Mouse (Mus musculus) thymus, postnatal 14 days (tissue): ENCODE data around the gene Gm45234.

Source experiments
- DNase-seq: peaks from one replicate; pipeline ENCODE4 v3.0.0; 2021

Gm45234 gene

DNA sequence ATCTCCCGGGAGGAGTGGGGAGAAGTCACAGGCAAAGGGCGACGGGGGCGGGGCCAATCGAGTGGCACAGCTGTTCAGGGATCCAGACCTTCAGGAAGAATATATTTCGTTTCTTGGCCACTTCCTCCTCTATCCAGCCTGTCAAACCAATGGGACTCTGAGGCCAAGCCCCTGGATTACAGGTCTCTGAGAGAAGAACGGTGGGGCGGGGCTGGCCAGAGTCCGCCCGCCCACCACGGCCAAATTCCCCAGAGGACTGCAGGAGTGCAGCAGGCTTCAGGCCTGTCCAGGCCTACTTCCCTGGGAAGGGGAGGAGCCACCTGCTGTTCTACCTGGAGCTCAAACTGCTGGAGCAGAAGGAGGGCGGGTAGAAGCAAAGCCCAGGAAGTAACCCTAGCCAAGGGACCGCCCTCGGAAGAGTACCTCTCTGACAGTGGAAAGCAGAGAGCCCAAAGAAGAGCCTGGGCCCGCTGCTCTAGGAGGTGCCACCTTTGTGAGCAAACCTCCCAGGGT, 17.3 kb downstream of the Gm45234 start, which contains the start of gene Ptpn6:
Gene Ptpn6, minus strand, starts transcription at position 204 of the 513 bp plus-strand sequence.
- DNase-seq = peak; percentile 56

DNA sequence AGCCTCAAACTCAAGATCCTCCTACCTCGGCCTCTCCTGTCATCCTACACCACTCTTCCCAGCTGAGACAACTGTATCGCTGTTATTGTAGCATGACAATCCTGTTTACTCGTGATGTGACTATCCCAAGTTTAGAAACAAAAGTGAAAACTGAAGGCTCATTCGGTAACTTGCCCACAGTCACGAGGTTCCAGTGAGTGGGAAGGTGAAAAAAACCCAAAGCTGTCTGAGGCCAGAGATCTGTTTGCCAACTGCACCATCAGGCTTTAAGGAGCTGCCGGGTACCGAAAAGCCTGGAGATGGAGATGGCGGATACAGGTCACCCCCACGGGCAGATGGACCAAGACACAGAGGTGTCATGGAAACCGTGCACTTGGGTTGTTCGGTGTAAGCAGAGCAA, 18.8 kb downstream of the Gm45234 start:
- no peak for DNase-seq

DNA sequence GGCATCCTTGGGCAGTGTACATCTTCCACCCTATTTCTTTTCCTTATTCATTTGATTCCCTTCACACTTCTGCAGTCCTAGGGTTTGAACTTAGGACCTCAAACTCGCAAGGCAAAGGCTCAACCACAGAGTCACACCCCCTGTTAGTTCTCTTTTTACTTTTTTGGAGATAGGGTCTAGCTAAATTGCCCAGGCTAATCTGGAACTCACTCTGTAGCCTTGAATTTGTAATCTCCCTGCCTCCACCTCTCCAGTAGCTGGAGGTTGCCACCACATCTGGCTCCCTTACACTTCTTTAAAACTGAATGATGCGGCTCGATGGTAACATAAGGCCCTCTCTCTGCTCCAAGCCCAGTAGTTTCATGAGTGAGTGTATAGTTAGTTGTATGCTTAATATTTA, 21.4 kb downstream of the Gm45234 start:
- DNase-seq = no peak

DNA sequence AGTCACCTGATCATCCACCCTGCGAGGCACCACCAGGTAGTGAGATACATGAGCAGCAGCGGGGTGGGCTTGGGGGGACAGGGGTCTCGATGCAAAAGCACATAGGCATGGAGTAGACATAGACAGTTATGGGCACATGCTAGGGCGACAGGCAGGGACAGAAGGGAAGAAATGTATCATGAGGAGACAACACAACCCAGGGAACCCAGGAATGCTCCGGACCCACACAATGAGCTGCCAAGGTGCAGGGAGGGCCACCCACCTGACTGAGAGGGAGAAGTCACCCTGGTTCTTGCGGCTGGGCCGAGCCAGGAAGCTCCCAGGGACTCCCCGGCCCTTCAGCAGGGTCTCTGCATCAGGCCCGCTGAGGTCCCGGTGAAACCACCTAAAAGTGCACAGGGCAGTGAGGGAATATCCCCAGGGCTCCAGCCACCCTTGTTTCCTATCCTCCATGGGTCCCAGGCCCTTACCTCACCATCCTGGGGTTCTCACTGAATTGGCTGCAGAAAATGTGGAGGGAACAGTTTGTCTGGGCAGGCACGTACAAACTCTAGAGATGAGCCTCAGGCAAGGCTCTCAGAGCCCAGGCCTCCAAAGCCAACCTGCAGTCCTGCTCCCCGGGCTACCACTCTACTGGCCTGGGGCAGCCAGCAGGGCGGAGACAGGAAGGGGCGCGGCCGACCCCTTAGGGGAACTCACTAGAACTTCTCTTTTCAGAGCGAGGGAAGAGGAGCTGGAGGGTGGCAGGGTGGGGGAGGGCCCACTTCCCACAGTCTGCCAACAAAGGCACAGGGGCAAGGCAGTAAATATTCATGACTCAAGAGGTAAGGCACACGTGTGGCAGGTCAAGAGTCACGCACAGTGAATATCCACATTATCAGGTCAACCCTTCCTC, 23.1 kb downstream of the Gm45234 start:
- peak; percentile 90 for DNase-seq

DNA sequence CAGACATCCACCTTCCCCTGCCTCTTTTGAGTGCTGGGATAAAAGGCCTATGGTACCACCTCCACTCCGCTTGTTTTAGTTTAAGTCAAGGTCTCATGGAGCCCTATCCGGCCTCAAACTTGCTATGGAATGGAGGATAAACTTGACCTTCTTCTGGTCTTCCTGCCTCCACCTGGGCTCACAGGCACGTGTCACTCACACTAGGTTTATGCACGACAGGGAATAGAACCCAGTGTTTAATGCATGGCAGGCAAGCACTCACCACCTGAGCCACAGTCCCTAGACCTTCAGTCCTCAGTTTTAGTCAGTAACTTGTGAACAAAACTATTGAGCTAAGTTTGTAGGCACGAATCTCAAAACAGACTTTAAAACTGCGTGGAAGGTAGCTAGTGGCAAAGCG, 24.8 kb downstream of the Gm45234 start:
- peak; percentile 13 for DNase-seq

DNA sequence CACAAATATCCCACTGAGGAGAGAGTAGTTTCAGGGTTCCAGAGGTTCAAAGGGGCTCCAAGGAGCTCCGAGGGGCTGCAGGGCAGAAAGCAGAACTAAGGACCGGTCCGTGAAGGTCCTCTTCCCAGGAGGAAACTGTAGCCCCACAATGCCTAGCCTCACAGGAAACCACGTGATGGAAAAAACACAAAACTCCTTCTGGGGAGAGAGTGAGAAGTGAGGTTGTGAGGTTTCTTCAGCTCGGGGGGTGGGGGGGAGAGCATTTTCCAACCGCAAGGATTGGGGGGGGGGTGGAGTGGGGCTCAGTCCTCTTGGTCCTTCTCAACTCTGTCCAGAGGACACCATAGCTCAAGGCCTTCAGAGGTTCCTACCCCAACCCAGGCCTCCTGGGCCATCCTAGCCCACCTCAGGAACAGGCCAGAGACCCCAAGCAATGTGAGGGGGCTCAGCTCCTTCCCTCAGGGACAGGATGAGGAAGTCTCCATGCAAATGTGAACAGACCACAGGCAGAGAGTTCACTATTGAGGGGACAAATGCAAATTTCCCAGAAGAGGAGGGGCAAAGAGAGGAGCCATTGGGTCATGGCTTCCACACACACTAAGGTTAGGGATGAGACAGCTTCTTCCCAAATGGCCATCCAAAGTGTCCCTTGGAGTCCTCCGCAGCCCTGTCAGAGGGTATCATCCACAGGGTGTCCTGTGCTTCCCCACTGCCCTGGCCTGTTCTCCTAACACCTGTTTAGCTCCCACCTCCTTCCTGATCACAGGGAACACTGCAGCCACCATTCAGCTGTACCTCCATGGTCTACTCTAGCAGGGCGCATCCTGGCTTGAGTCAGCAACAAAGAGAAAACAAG, 25.7 kb downstream of the Gm45234 start:
- peak; percentile 62 for DNase-seq

DNA sequence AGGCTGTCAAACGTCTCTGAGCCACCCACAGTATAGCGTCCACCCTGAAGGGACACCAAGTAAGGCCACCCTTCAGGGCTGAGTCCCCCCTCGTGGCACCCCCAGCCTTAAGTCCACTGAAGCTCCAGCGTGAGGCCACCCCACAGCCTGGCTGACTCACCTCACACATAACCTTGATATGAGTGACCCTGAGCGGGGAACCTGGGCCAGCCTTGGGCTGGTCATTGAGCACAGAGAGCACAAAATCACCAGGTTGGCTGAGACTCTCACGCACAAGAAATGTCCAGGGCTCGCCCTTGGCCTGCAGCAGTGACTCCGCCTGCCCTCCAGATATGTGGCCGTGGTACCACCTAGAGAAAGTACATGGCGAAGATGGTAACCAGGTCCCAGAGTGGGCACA, 27.2 kb downstream of the Gm45234 start:
- DNase-seq = no peak

DNA sequence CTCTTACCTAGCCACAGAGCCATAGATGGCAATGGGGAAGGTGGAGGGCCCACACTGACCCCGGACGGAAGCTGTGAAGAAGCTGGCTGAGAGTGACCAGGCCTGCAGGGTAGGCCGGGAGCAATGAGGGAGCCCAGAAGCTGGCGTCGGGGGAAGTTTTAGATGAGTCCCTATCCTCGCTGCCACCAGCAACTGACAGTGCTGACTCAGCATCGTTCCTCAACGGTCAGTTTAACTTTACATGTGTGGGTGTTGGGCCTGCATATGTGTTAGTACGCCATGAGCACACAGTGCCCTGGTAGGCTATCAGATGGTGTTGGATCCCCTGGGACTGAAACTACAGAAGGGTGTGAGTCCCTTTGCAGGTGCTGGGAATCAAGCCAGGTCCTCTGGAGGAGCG, 31.3 kb downstream of the Gm45234 start:
- DNase-seq = no peak

DNA sequence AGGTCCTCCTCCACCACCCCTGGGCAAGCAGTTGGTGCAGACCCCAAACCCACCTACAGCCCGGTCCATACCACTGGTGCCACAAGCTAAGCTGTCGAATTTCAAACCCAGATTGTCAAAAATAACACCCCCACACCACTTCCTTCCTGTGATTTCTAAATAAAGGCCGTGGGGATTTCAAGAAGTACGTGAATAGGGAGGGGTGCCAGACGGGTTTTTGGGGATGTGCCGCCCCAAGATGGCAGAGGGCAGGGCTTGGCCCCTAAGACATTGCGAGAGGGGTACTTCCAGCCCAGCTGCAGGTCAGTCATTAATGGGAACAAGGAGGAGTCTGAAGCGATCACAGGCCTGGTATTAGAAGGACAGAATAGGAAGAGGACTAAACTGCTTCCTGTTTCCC, 32.3 kb downstream of the Gm45234 start:
- DNase-seq = peak; percentile 32

DNA sequence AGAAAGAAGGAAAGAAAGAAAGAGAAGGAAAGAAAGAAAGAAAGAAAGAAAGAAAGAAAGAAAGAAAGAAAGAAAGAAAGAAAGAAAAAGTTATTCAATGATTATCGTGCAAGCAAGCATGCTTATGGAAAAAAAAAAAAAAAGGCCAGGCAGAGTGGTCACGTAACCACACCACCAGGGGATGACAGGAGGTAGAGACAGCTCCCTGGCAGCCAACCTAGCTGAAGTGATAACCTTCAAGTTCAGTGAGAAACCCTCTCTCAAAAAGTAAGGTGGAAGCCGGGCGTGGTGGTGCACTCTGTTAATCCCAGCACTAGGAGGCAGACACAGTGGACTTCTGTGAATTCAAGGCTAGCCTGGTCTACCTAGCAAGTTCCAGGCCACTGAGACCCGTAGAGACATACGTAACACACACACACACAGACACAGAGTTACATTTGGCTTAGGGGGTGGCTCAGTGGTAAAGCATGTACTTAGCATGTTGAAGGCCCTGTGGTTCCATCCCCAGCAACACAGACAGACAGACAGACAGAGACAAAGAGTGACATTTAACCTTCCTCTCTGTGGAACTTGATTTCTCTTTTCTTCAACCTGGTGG, 32.8 kb downstream of the Gm45234 start:
- DNase-seq = no peak

DNA sequence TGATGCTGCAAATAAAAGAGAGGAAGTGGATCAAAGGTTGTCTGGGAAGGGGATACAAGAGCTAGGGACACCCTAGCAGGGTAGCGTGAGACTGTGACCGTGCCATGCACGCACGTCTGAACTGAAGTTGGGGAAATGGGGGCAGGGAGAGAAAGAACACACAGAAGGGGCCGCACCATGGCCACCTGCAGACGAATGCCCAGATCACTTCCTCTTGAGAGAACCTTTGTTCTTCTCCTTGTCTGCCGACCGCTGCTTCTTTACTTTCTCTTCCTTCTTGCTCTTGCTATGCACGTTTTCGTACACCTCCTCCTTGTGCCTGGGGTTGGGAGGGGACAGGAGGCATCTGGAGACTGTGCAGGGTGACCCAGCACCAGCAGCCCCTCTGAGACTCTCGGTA, 34.9 kb downstream of the Gm45234 start:
- DNase-seq = peak; percentile 65

DNA sequence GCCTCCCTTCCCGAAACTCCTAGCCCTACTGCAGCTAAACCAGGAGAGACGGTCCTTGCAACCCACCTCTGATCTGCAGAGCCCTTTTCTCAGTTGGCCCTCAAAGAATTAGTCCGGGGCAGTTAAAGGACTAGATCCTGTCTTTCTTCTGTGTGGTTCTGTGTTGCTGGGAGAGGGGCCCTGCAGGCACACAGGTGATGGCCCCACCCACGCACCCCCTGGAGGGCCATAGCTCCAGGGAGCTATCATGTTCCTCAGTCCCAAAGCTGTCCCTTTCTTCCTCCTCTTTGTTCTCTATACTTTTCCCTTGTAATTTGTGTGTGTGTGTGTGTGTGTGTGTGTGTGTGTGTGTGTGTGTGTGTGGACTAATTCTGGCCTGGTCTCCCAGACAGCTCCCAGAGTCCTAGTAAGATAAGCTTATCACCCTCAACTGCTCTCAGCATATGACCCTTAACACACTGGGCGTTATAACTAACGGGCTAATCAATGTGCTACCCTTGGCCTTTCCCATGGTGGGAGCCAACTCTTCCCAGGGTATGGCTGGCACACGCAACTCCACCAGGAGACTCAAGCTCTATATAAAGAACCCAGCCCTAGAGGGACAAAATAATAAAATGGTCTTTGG, 36.4 kb downstream of the Gm45234 start:
- no peak for DNase-seq

DNA sequence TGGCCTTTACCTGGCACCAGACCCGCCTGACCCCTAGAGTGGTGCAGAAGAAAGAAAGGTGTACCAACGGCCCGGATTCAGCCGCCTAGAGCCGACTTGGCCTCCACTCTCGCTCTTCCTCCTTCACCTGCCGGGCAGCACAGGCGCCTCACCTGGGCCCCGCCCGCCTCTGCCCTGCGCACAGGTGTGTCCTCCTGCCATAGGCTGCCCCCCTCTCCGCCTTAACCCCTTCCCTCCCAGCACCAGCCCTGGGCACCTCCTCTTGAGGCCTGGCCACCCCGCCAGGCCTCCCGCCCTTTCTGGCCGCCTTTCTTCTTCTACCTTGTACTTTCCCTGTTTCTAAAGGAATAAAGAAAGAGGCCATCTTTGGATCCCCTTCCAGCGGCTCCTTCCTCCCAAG, 37.1 kb downstream of the Gm45234 start:
- DNase-seq = no peak

DNA sequence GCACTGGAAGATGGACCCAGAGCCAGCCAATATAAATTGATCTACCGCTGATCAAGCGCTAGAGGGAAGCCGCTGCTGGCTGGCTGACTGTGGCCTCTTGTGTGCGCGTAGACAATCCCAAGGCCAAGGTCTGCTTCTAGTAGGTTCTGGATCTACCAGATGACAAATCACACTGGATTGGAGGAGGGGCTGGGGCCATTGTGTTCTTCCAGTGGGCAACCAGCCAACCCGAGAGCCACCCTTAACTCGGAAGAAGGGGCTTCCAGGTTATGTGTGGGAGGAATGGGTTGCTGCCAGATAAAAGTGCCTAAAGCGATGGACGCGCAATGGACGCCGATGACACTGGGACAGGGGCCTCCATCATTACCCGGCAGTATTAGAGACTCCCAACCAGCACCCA, 37.9 kb downstream of the Gm45234 start:
- DNase-seq = no peak

DNA sequence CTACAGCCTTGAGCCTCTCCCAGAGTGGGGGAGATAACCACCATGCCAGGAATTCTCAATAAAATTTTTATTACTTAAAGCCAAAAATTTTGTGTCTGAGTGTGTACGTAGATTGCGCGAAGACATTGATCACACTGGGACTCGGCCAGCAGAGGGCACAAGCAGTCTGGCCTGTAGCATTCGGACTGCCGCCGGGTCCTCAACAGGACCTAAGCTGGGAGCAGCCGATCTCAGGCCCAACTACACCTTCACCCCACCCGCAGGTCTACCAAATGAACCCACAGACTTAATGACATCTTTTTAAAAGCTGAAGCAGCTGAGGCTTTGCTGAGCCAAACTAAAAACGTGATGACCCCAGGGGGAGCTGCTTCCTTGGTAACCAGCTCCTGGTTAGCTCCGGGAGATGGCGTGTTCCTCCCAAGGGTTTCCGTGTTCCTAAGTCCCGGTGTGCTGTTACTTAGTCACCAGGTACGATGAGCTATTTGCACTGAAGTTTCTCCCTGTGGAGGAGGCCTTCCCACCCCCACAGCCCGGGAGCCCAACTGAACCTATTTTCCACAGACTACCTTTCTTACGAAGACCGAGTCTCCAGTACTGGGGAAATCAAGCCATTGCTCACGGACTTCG, 38.8 kb downstream of the Gm45234 start:
- peak; percentile 69 for DNase-seq

DNA sequence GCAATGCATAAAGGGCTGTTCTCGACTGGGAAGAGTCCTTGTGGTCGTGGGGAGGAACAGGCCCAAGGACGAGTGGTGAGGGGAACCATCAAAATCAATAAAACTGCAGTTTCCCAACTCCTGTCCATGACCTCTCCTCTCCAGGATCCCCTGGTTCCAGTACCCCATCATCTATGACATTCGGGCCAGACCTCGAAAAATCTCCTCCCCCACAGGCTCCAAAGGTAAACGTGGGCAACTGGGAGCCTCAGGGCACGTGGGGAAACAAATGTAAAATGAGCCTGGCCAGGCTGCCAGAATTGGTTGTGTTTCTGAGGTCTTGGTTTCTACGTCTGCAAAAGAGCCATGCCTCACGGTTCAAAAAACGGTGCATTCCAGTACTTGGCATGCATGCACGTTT, 42.9 kb downstream of the Gm45234 start:
- no peak for DNase-seq

DNA sequence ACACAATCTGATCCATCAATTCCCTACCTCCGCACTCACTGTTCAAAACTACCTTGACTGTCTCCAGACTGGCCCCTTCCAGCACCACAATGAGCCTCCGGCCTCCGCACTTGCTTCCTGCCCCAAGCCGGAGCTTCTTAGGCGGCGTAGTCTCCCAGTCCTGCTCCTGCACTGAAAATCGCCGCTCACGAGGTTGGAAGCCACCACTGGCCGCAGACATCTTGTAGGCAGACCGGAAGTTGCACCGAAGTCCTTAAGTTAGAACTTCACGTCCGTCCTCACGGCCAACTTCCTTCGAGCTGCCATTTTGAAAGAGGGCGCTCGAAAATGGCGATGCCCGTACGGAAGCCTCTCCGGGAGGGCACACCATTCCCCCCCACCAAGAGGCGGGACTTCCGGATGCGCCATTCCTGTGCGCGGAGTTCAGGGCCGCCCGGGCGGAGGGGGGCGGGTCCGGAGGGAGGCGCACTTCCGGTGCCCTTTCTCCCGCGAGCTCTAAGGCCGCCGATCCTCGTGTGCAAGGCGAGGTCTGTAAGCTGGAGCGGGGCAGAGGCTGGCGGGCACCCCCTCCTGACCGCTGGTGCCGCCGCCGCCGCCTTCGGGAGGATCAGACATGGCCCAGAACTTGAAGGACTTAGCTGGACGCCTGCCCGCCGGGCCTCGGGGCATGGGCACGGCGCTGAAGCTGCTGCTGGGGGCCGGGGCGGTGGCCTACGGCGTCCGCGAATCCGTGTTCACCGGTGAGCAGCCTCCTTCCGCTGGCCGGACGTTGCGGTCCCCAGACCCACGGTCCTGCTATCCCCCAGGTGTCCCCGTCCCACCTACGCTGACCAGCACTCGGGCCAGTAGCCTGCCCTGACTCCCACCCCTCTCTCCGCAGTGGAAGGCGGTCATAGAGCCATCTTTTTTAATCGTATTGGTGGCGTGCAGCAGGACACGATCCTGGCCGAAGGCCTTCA, 43.7 kb downstream of the Gm45234 start, which contains the start of the genes Emg1 and Phb2:
Gene Emg1, minus strand, starts transcription at position 355 of the 959 bp plus-strand sequence.
Gene Phb2, plus strand, starts transcription at position 513 of the 959 bp plus-strand sequence.
- DNase-seq = peak; percentile 99

DNA sequence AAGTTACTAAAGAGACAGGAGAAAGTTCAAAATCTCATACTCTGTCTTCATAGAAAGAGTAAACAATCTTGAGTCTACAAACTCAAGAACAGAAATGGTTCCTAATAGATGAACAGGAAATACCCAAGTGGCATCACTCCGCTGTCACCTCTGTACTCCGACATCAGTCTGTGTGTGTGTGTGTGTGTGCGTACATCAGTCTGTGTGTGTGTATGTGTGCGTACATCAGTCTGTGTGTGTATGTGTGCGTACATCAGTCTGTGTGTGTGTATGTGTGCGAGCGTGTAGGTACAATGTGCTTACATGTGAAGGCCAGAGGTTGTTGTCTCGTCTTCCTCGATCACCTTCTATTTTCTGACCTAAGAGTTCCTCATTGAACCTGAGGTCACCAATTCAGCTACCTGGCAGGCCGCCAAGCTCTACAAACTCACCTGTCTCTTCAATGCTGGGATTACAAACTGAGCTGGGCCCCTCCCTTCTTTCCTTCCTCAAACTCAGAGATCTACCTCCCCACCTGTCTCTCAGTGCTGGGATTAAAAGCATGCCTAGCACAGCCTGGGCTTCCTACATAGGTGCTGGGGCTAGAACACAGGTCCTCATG, 47.4 kb downstream of the Gm45234 start:
- DNase-seq = no peak

DNA sequence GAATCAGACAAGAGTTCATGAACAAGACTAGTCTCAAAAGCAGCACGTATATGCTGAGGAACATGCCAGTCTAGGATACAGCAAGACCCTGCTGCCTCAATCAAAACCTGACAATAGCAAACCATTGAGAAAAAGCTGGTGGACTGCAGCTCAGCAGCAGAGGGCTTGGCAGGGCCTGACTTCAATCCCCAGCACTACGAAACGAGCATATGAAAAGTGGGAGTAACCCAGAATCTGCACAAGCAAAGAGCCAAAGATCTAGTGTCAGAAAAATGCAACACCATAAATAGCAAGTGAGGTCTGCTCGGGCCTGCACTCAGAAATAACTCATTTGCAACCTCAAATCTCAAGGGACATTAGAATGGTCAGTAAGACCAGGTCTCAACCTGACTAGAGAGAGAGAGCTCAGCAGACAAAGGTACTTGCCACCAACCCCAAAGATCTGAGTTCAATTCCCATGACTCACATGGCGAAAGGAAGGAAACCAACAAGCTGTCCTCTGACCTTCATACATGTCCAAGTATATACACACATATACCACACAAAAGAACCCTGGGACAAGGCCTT, 49.7 kb downstream of the Gm45234 start:
- no peak for DNase-seq

DNA sequence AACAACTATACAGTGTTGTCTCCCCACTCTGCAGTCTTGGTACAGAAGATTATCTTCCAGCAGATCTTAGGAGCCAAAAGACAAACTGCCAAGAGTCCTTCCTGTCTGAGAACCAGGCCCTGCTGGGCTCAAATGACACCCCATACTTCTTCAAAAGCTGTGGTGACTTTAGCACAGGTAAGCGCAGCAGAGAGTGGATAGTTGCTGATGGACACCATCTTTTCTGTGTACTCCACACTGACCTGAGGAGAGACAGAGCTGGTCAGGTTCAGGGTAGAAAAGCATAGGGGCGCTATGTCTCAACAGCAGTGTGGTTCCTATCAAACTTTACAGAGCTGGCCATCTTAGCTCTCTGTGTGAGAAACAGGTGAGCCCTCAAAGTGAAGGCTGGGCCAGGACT, 51.4 kb downstream of the Gm45234 start:
- no peak for DNase-seq
